Comparison of ENCODE assay signal across 11 mouse cellular contexts in genomic region chr5:91403281-91403680, GRCm38 (mm10). TPM values are rescaled to one million over a fixed set of nuclear protein-coding genes. Genes with fewer than 3 reads are reported as not detected.
DNase-seq lines count a peak whose midpoint lies in the region; ATAC-seq and TF ChIP-seq lines count a peak whose summit lies in the region.
"Had no signal": no experiment of that assay in that cellular context is flagged by ENCODE, and none has a peak within 500 bp of the region (broad histone marks: within the 10 kb centered on the region; RNA-seq: fewer than 3 reads in every experiment).

No protein-coding gene starts in this region.

- H3K27me3 ChIP-seq in heart, embryonic 14.5 days (ENCODE audit: control insufficient read depth, insufficient read depth, low read length) = no peaks in the 10 kb centered on the region
- H3K27me3 ChIP-seq in liver, embryonic 16.5 days (ENCODE audit: control insufficient read depth, insufficient read depth, low read depth, low read length) = no peaks in the 10 kb centered on the region
- H3K27me3 ChIP-seq in liver, postnatal 0 days (ENCODE audit: insufficient read depth, low read length) = no peaks in the 10 kb centered on the region
- no peaks in the 10 kb centered on the region for H3K27me3 ChIP-seq in intestine, embryonic 16.5 days (replicated peaks; ENCODE audit: control insufficient read depth, insufficient read depth, low read length)
- peaks cover 9% of the 10 kb centered on the region for H3K27me3 ChIP-seq in limb, embryonic 13.5 days
- 0 out of 2 replicates have a peak, but pooled peaks cover 6% of the 10 kb centered on the region for H3K27me3 ChIP-seq in midbrain, embryonic 13.5 days

- H3K4me3 ChIP-seq in heart, embryonic 14.5 days (ENCODE audit: control insufficient read depth in 1 of 2, insufficient read depth in 1 of 2, low read depth in 1 of 2, low read length in 2 of 2) = peak overlapping the region in 1 of 2 experiments; percentile 65; a peak in 1 of 4 replicates
- H3K4me3 ChIP-seq in liver, embryonic 16.5 days (ENCODE audit: low read depth, low read length) = no peak overlapping the region
- H3K4me3 ChIP-seq in liver, postnatal 0 days (ENCODE audit: low read depth, low read length) = no peak overlapping the region
- H3K4me3 ChIP-seq in intestine, embryonic 16.5 days (ENCODE audit: low read length) = no peak overlapping the region; the same call in 1 of the 2 replicates
- H3K4me3 ChIP-seq in limb, embryonic 13.5 days = no peak overlapping the region
- H3K4me3 ChIP-seq in midbrain, embryonic 13.5 days (replicated peaks) = no peak overlapping the region

- no peak for DNase-seq in heart, postnatal 4 days
- no peak for DNase-seq in liver, postnatal 0 days
- DNase-seq in cerebellum, postnatal 36 days = no peak

- 76% methylated on average over 4 of the region's 4 CpGs for WGBS in heart, embryonic 14.5 days
- 53% methylated on average over 4 of the region's 4 CpGs for WGBS in liver, embryonic 16.5 days (ENCODE audit: insufficient replicate concordance)
- WGBS in liver, postnatal 0 days (ENCODE audit: insufficient replicate concordance) = 69% methylated on average over 4 of the region's 4 CpGs
- WGBS in intestine, embryonic 16.5 days = 76% methylated on average over 4 of the region's 4 CpGs
- 79% methylated on average over 4 of the region's 4 CpGs for WGBS in limb, embryonic 13.5 days
- WGBS in midbrain, embryonic 13.5 days = 87% methylated on average over 4 of the region's 4 CpGs

- no peaks in the 10 kb centered on the region for H3K36me3 ChIP-seq in heart, embryonic 14.5 days (ENCODE audit: control insufficient read depth, insufficient read depth, low read length)
- H3K36me3 ChIP-seq in liver, embryonic 16.5 days (ENCODE audit: control insufficient read depth, insufficient read depth) = no peaks in the 10 kb centered on the region
- no peaks in the 10 kb centered on the region for H3K36me3 ChIP-seq in liver, postnatal 0 days (replicated peaks; ENCODE audit: insufficient read depth, low read length)
- H3K36me3 ChIP-seq in intestine, embryonic 16.5 days (ENCODE audit: control insufficient read depth, insufficient read depth, low read length) = no peaks in the 10 kb centered on the region
- H3K36me3 ChIP-seq in limb, embryonic 13.5 days = no peaks in the 10 kb centered on the region
- no peaks in the 10 kb centered on the region for H3K36me3 ChIP-seq in midbrain, embryonic 13.5 days
- H3K36me3 ChIP-seq: midbrain, embryonic 10.5 days had no signal

- H3K9ac ChIP-seq in heart, embryonic 14.5 days (ENCODE audit: low read length) = no peak overlapping the region
- H3K9ac ChIP-seq in liver, embryonic 16.5 days (ENCODE audit: low read depth, low read length) = no peak overlapping the region
- no peak overlapping the region for H3K9ac ChIP-seq in liver, postnatal 0 days (replicated peaks)
- H3K9ac ChIP-seq in intestine, embryonic 16.5 days (ENCODE audit: low read depth, low read length) = no peak overlapping the region
- no peak overlapping the region for H3K9ac ChIP-seq in limb, embryonic 13.5 days
- H3K9ac ChIP-seq in midbrain, embryonic 13.5 days (replicated peaks) = no peak overlapping the region

- no peaks in the 10 kb centered on the region for H3K9me3 ChIP-seq in heart, embryonic 14.5 days (ENCODE audit: control insufficient read depth, low read length)
- no peaks in the 10 kb centered on the region for H3K9me3 ChIP-seq in liver, embryonic 16.5 days (replicated peaks; ENCODE audit: control insufficient read depth, low read length)
- H3K9me3 ChIP-seq in liver, postnatal 0 days (ENCODE audit: low read length) = no peaks in the 10 kb centered on the region
- no peaks in the 10 kb centered on the region for H3K9me3 ChIP-seq in intestine, embryonic 16.5 days (ENCODE audit: control insufficient read depth, low read length)
- H3K9me3 ChIP-seq in limb, embryonic 13.5 days = no peaks in the 10 kb centered on the region
- H3K9me3 ChIP-seq in midbrain, embryonic 13.5 days = no peaks in the 10 kb centered on the region
- H3K9me3 ChIP-seq: midbrain, embryonic 10.5 days had no signal

- no peak for TF ChIP-seq CTCF in liver, postnatal 0 days (IDR thresholded peaks at IDR 0.05; ENCODE audit: low read depth)

- no peak for TF ChIP-seq EP300 in liver, postnatal 0 days (IDR thresholded peaks at IDR 0.05; ENCODE audit: low read depth)

- no peak overlapping the region for H3K27ac ChIP-seq in heart, embryonic 14.5 days (replicated peaks in 1 of 2; ENCODE audit: control insufficient read depth in 1 of 2, insufficient read depth in 1 of 2, low read depth in 2 of 2, low read length in 2 of 2)
- no peak overlapping the region for H3K27ac ChIP-seq in liver, embryonic 16.5 days (ENCODE audit: low read length)
- no peak overlapping the region for H3K27ac ChIP-seq in liver, postnatal 0 days (ENCODE audit: low read depth)
- no peak overlapping the region for H3K27ac ChIP-seq in intestine, embryonic 16.5 days (ENCODE audit: low read length)
- no peak overlapping the region for H3K27ac ChIP-seq in limb, embryonic 13.5 days
- no peak overlapping the region for H3K27ac ChIP-seq in midbrain, embryonic 13.5 days
- H3K27ac ChIP-seq: layer of hippocampus, adult 2 months had no signal

- H3K4me1 ChIP-seq in heart, embryonic 14.5 days (ENCODE audit: control insufficient read depth in 2 of 2, insufficient read depth in 2 of 2, low read length in 2 of 2) = no peaks in the 10 kb centered on the region; a peak in 1 of 4 replicates
- H3K4me1 ChIP-seq in liver, embryonic 16.5 days (ENCODE audit: control insufficient read depth, low read depth, low read length) = no peaks in the 10 kb centered on the region; the same call in 1 of the 2 replicates
- peaks cover 3% of the 10 kb centered on the region; the same call in 1 of the 2 replicates for H3K4me1 ChIP-seq in liver, postnatal 0 days (ENCODE audit: insufficient read depth)
- peaks cover 6% of the 10 kb centered on the region; the same call in 1 of the 2 replicates for H3K4me1 ChIP-seq in intestine, embryonic 16.5 days (ENCODE audit: control insufficient read depth, insufficient read depth, low read length)
- H3K4me1 ChIP-seq in limb, embryonic 13.5 days = peaks cover 13% of the 10 kb centered on the region
- peaks cover 8% of the 10 kb centered on the region for H3K4me1 ChIP-seq in midbrain, embryonic 13.5 days (replicated peaks)

- H3K4me2 ChIP-seq in heart, embryonic 14.5 days (ENCODE audit: low read length) = peak overlapping the region; percentile 81
- H3K4me2 ChIP-seq in liver, embryonic 16.5 days (ENCODE audit: low read depth, low read length) = peak overlapping the region; percentile 65; the same call in 1 of the 2 replicates
- no peak overlapping the region; the same call in 1 of the 2 replicates for H3K4me2 ChIP-seq in liver, postnatal 0 days (ENCODE audit: low read depth, low read length)
- H3K4me2 ChIP-seq in intestine, embryonic 16.5 days (ENCODE audit: low read depth, low read length) = peak overlapping the region; percentile 86
- H3K4me2 ChIP-seq in limb, embryonic 13.5 days (replicated peaks) = 0 out of 2 replicates have a peak overlapping the region, but pooled peaks have one; percentile 68
- no peak overlapping the region for H3K4me2 ChIP-seq in midbrain, embryonic 13.5 days (replicated peaks)

- no peak for ATAC-seq in heart, embryonic 14.5 days (ENCODE audit: insufficient number of reproducible peaks, insufficient read depth, low FRiP score, low read depth)
- no peak for ATAC-seq in liver, embryonic 16.5 days (ENCODE audit: low read depth)
- ATAC-seq in liver, postnatal 0 days = no peak
- no peak for ATAC-seq in intestine, embryonic 16.5 days
- no peak for ATAC-seq in limb, embryonic 13.5 days (ENCODE audit: low FRiP score, low read depth)
- ATAC-seq in midbrain, embryonic 13.5 days = no peak

RNA-seq across cellular contexts. Expression of gene Btc, which starts 0.5 kb away (rescaled TPM):
- 1.7 and 2.2 TPM in 2 replicates for polyA plus RNA-seq in heart, embryonic 14.5 days (2014; fragmentation: Nextera tagmentation; extraction: Ambion mirVana)
- total RNA-seq in heart, postnatal 4 days (2021) = 1 to 10 TPM; 3.0 to 3.1 TPM
- polyA plus RNA-seq in liver, embryonic 16.5 days (2015; fragmentation: Nextera tagmentation; extraction: Ambion mirVana) = 0.44 and 0.55 TPM in 2 replicates
- 0.29 and 0.36 TPM in 2 replicates for polyA plus RNA-seq in liver, postnatal 0 days (2015; fragmentation: Nextera tagmentation; extraction: Ambion mirVana)
- polyA plus RNA-seq in intestine, embryonic 16.5 days (2015; fragmentation: Nextera tagmentation; extraction: Ambion mirVana) = 4.5 and 4.9 TPM in 2 replicates
- polyA plus RNA-seq in limb, embryonic 13.5 days (2015; fragmentation: Nextera tagmentation; extraction: Ambion mirVana) = 2.1 and 2.2 TPM in 2 replicates
- polyA plus RNA-seq in midbrain, embryonic 13.5 days (2015; fragmentation: Nextera tagmentation; extraction: Ambion mirVana) = not detected in 2 replicates
- polyA plus RNA-seq: forebrain, embryonic 11.5 days had no signal

Comparison
In these comparisons a context has a peak if more than half of its experiments do, and no peak if none do; other contexts are left out.
1. H3K4me2 ChIP-seq: peak in heart, embryonic 14.5 days (single experiment), liver, embryonic 16.5 days (single experiment), intestine, embryonic 16.5 days (single experiment) and limb, embryonic 13.5 days (single experiment); none in liver, postnatal 0 days (single experiment) and midbrain, embryonic 13.5 days (single experiment).